Mouse (Mus musculus): Measurements from ENCODE around the gene Pigb. TPM values are rescaled to one million over a fixed set of nuclear protein-coding genes. Genes with fewer than 3 reads are reported as not detected.

The Pigb gene
- polyA plus RNA-seq, 1 experiment, result 18.7 TPM

DNA sequence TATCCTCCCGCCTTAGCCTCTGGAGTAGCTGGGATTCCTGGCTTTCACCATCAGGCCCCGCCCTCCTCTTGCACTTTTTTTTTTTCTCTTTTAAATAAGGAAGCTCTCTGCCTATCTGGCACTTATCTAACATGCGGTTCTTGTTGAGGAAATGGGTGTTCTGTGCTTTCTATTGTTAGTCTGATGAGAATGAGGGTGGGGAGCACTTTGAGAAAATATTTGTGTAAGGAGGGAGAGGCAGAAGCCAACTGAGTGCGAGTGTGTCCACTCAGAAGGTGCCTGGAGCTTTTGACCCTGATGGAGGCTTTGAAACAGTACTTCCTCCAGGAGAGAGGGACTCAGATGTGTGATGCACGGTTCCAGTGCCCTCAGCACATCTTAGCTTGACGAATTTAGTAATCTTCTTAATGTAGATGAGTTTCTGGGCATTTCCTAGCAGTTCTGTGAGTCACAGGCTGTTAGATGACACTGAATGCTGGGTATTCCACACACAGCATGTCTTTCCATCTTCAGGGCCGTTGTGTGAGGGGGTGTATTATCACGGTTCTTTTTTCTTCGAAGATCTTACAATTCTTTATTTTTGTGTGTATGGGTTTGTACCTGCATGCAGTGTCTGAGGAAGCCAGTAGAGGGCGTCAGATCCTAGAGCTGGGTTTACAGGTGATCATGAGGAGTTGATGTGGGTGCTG, 30.9 kb upstream of the Pigb start:
- TF ChIP-seq CTCF (IDR thresholded peaks at IDR 0.05; ENCODE audit: borderline replicate concordance, extremely low read depth, insufficient read depth, insufficient read length) (0 out of 2 replicates have a peak, but pooled peaks have one; percentile 9), POLR2A (IDR thresholded peaks at IDR 0.05; ENCODE audit: borderline replicate concordance, extremely low read depth, insufficient read depth, insufficient read length, poor library complexity, severe bottlenecking) (no peak)
- DNase-seq (ENCODE audit: low read depth), result no peak

DNA sequence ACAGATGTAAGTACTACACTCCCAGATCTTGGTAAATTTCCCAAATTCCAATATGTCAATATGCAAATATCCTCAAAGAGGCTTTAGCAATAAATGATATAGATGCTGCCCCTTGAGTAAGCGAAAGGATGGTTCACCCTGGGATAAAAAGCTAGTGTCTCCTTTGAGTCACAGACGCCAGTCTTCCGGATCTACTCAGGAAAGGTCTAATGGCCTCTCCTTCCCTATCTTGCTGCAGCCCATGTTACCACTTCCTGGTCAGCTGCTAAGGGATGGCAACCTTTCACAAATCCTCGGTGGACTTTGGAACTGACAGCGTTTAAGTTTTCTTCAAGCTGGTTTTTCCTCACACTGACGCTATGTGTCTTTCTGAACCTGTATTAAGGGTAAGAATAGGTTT, 28.5 kb upstream of the Pigb start:
- TF ChIP-seq CTCF (IDR thresholded peaks at IDR 0.05; ENCODE audit: borderline replicate concordance, extremely low read depth, insufficient read depth, insufficient read length) (no peak), POLR2A (IDR thresholded peaks at IDR 0.05; ENCODE audit: borderline replicate concordance, extremely low read depth, insufficient read depth, insufficient read length, poor library complexity, severe bottlenecking) (no peak)
- no peak for DNase-seq (ENCODE audit: low read depth)

DNA sequence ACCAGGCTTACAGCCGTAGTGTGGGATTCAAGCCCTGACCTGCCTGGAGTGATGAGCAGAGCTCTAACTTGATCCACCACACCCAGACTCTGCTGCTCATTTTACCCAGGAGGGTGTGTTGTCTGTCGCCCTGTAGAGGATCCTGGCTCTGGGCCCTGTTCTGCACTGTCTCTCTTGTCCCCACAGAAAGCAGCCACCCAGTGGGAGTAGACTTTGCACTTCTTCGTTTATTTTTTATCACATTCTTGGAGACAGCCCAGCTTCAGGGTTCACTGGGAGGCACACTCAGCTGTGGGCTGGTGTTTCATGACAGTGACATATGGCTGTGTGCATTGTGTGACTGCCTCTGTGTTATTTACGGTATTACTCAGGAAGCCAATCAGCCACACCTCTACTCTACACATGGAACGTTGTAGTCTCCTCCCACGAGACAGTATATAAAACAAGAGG, 28.1 kb upstream of the Pigb start:
- peak; percentile 13 for DNase-seq (ENCODE audit: low read depth)
- TF ChIP-seq POLR2A (IDR thresholded peaks at IDR 0.05; ENCODE audit: borderline replicate concordance, extremely low read depth, insufficient read depth, insufficient read length, poor library complexity, severe bottlenecking), result no peak
- TF ChIP-seq CTCF (IDR thresholded peaks at IDR 0.05; ENCODE audit: borderline replicate concordance, extremely low read depth, insufficient read depth, insufficient read length), result no peak

DNA sequence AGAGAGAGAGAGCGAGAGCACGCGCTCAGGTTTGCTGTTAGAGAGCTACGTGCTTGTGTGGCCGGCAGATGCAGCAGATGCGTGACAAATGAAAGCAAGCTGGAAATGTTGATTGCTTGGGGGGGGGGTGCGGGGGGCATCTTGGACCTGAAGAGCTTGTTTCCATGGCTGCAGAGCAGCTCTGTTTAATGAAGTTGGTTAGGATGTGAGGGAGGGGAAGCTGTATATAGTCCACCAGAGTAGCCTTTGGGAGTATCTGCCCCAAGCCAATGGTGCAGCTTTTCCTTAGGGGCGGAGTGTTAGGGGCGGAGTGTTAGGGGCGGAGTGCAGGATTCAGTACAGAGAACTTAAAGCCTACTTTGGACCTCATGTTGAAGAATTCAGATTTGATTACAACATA, 26.9 kb upstream of the Pigb start:
- TF ChIP-seq CTCF (IDR thresholded peaks at IDR 0.05; ENCODE audit: borderline replicate concordance, extremely low read depth, insufficient read depth, insufficient read length) (no peak), POLR2A (IDR thresholded peaks at IDR 0.05; ENCODE audit: borderline replicate concordance, extremely low read depth, insufficient read depth, insufficient read length, poor library complexity, severe bottlenecking) (no peak)
- peak; percentile 64 for DNase-seq (ENCODE audit: low read depth)

DNA sequence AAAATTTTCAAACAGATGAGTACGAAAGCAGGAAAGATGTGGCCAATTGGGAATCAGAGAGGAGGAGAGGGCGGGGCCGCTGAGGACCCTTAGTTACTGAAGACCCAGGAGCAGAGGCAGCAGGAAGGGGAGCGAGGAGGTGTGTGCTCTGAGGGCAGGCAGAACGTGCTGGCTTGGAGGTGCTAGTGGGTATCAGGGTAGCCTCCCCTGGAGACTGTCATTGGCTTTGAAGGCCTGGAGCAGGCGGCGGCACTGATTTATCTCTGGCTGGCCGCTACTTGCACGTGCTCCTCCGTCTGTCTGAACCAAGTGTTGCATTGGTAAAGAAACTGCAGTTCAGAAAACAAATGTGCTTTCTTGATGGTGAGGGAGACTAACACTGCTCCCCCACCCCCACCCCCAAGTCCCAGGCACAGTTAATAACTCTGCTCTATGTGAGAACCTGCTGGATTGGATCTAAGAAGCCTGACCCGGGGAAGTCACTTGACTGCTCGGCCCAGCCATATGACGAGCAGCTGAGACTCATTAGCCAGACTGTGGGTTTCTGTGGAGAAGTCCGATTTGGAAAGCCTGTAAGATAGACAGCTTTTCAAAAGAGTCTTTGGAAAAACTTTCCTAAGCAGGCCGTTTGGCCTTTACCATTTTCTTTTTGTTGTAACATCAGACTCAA, 23.6 kb upstream of the Pigb start:
- TF ChIP-seq POLR2A (IDR thresholded peaks at IDR 0.05; ENCODE audit: borderline replicate concordance, extremely low read depth, insufficient read depth, insufficient read length, poor library complexity, severe bottlenecking) (no peak), CTCF (IDR thresholded peaks at IDR 0.05; ENCODE audit: borderline replicate concordance, extremely low read depth, insufficient read depth, insufficient read length) (no peak)
- DNase-seq (ENCODE audit: low read depth), result peak; percentile 14

DNA sequence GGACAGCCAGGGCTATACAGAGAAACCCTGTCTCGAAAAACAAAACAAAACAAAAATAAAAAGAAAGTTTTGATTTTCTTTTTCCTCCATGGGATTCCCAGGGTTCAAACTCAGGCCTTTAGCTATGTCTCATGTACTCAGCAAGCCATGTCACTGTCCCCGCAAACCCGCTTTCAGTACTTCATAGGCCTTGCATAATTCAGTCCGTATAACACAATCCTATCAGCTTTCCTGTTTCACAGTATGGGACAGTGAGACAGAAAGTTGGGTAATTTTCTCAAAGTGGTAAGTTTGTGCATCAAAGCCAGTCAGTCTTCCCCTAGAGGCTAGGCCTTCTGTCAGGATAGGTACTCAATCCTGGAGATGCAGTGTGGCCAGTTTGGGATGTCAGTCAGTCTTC, 19.0 kb upstream of the Pigb start:
- TF ChIP-seq CTCF (IDR thresholded peaks at IDR 0.05; ENCODE audit: borderline replicate concordance, extremely low read depth, insufficient read depth, insufficient read length), result no peak
- DNase-seq (ENCODE audit: low read depth), result no peak

DNA sequence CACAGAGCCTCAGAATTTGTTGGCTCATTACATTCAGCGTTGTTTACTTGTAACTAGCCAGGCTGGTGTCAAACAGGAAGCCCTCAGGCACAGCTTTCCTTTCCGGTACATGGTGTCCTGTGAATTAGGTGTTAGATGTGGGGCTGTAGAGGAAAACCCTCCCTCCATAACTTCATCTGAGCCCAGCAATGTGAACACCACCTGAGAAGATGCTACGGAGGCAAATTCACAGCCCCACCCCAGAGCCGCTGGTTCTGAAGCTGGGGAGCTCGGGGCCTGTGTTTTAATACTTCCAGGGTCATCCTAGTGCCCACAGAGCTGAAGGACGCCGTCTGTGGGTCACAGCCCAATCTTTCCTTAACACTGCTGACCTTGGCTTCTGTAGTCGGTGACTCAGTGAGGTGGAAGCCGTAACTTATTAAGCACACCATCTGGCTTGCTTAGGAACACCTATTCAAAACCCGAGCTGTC, 15.3 kb upstream of the Pigb start:
- no peak for TF ChIP-seq CTCF (IDR thresholded peaks at IDR 0.05; ENCODE audit: borderline replicate concordance, extremely low read depth, insufficient read depth, insufficient read length)
- no peak for TF ChIP-seq POLR2A (IDR thresholded peaks at IDR 0.05; ENCODE audit: borderline replicate concordance, extremely low read depth, insufficient read depth, insufficient read length, poor library complexity, severe bottlenecking)
- DNase-seq (ENCODE audit: low read depth), result no peak

DNA sequence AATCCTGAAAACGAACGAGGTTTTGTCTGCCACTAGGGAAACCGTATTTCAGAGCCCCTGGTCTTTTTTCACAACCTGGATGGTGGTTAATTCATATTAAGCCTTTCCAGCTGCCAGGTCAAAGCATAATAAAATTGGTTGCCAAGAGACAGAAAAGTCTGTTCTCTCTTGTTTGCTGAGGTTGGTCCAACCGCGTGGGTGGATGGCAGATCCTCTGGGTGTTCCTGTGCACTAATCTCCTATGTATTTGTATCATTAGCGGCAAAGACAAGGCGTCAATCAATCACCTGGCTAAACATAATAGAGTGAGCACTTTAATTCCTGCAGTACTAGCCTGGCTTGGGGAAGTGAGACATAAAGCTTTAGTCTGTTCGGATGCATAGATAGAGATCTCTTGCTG, 10.4 kb upstream of the Pigb start:
- TF ChIP-seq POLR2A (IDR thresholded peaks at IDR 0.05; ENCODE audit: borderline replicate concordance, extremely low read depth, insufficient read depth, insufficient read length, poor library complexity, severe bottlenecking) (no peak), CTCF (IDR thresholded peaks at IDR 0.05; ENCODE audit: borderline replicate concordance, extremely low read depth, insufficient read depth, insufficient read length) (no peak)
- DNase-seq (ENCODE audit: low read depth), result peak; percentile 24

DNA sequence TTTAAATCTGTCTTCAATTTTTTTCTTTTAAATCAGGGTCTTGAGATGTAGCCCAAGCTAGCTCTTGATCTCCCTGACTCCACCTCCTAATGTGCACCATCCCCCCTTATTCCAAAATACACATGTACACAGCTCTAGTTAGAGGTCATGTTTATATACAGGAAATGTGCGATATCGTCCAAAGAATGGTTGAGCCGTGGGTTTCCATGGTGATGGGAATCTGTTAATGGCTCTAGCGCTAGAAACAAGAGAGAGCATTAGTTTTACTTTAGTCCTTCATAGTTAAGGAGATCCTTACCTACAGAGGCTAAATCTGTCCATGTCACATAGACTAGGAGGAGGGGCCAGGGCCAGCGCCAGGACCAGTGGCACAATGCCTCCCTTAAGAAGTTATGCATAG, 9.7 kb upstream of the Pigb start:
- DNase-seq (ENCODE audit: low read depth), result peak; percentile 19
- TF ChIP-seq CTCF (IDR thresholded peaks at IDR 0.05; ENCODE audit: borderline replicate concordance, extremely low read depth, insufficient read depth, insufficient read length), result no peak
- TF ChIP-seq POLR2A (IDR thresholded peaks at IDR 0.05; ENCODE audit: borderline replicate concordance, extremely low read depth, insufficient read depth, insufficient read length, poor library complexity, severe bottlenecking), result no peak

DNA sequence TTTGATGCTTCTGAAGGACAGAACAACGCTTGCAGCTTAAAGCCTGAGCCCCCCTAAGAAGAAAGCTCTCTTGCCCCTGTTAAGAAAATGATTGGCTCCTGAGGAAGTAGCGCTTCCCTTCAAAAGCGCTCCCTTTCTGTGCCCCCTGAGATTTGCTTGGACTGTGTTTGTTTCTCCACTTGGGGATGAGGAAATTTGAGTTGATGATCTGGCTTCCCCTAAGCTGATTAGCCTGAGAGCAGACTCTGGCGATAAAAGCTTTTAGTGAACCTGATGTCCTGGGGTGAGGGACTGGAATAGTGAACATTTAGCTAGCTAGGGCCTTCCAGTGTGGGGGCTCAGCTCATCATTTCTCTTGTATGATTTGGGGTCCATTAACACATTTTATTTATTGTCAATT, 8.7 kb upstream of the Pigb start:
- DNase-seq (ENCODE audit: low read depth), result peak; percentile 46
- TF ChIP-seq POLR2A (IDR thresholded peaks at IDR 0.05; ENCODE audit: borderline replicate concordance, extremely low read depth, insufficient read depth, insufficient read length, poor library complexity, severe bottlenecking) (no peak), CTCF (IDR thresholded peaks at IDR 0.05; ENCODE audit: borderline replicate concordance, extremely low read depth, insufficient read depth, insufficient read length) (no peak)

DNA sequence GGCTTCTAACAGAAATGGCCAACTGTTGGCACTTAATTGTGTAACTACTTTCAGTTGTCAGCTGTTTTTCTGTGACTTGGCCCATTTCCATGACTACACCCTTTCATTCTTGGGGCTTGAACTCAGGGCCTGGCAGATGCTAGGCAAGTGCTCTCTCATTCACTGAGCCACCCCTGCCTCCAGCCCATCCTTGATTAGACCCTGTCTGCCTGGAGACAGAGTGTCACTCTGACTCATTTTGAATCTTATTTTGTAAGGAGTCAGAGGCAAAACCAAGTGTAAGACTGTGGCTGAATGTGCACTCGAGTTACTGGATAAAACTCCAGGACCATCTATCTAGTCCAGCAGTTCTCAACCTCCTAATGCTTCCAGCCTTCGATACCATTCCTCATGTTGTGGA, 7.7 kb upstream of the Pigb start:
- no peak for DNase-seq (ENCODE audit: low read depth)
- TF ChIP-seq POLR2A (IDR thresholded peaks at IDR 0.05; ENCODE audit: borderline replicate concordance, extremely low read depth, insufficient read depth, insufficient read length, poor library complexity, severe bottlenecking), result no peak

DNA sequence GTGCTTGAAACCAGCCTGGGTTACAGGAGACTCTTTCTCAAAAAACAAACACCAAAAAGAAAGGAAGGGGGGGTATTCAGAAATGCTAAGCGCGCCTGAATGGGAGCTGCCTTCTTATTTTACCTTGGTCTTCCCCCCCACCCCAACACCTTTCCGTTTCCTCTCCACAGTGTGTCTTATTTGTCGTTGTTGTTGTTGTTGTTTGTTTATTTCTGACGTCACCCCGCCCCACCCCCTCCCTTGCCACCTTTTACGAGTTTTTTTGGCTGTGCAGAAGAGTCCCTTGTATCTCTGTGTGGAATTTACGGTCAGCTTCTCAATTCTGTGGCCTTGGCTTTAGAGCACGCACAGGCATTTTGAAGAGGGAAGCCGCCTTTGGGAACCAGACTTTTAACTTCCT, 5.5 kb upstream of the Pigb start:
- no peak for DNase-seq (ENCODE audit: low read depth)
- TF ChIP-seq POLR2A (IDR thresholded peaks at IDR 0.05; ENCODE audit: borderline replicate concordance, extremely low read depth, insufficient read depth, insufficient read length, poor library complexity, severe bottlenecking), result no peak
- TF ChIP-seq CTCF (IDR thresholded peaks at IDR 0.05; ENCODE audit: borderline replicate concordance, extremely low read depth, insufficient read depth, insufficient read length), result no peak
